ENCODE assay signal across 11 mouse cellular contexts in genomic region chr2:65182747-65183146, GRCm38 (mm10). TPM values are rescaled to one million over a fixed set of nuclear protein-coding genes. Genes with fewer than 3 reads are reported as not detected.
DNase-seq lines count a peak whose midpoint lies in the region; ATAC-seq and TF ChIP-seq lines count a peak whose summit lies in the region.
"Had no signal": no experiment of that assay in that cellular context is flagged by ENCODE, and none has a peak within 500 bp of the region (broad histone marks: within the 10 kb centered on the region; RNA-seq: fewer than 3 reads in every experiment).

No protein-coding gene starts in this region.

- H3K4me3 ChIP-seq in layer of hippocampus, adult 2 months: no peak overlapping the region
- H3K4me3 ChIP-seq in myocyte: no peak overlapping the region
- H3K4me3 ChIP-seq: limb, embryonic 13.5 days had no signal

- no peaks in the 10 kb centered on the region for H3K79me2 ChIP-seq in myocyte (ENCODE audit: control insufficient read depth, insufficient read depth)

- peak; percentile 18 for TF ChIP-seq CTCF in layer of hippocampus, adult 2 months (conservative IDR thresholded peaks at IDR 0.05)

- no peaks in the 10 kb centered on the region for H3K27me3 ChIP-seq in myocyte (ENCODE audit: control insufficient read depth, insufficient read depth, insufficient read length)
- H3K27me3 ChIP-seq: limb, embryonic 13.5 days; Patski had no signal

- H3K4me2 ChIP-seq in myocyte (ENCODE audit: low read depth): peak overlapping the region; percentile 27
- H3K4me2 ChIP-seq: limb, embryonic 13.5 days had no signal

- no peaks in the 10 kb centered on the region for H3K36me3 ChIP-seq in myocyte (ENCODE audit: control insufficient read depth, insufficient read depth)
- H3K36me3 ChIP-seq: limb, embryonic 13.5 days had no signal

- DNase-seq in layer of hippocampus, adult 2 months (ENCODE audit: low spot score in 2 of 2): no peak
- no peak for DNase-seq in layer of hippocampus, postnatal 25 days (ENCODE audit: extremely low spot score in 1 of 2, low spot score in 1 of 2)
- DNase-seq in brain, adult 2 months (ENCODE audit: low read depth, low spot score): peak; percentile 42
- no peak for DNase-seq in kidney, postnatal 36 days
- no peak for DNase-seq in spleen, postnatal 10 days (ENCODE audit: low spot score in 2 of 2)
- DNase-seq in left cerebral cortex, adult 11 months (ENCODE audit: low spot score): no peak
- DNase-seq: cerebellum, adult 11 months had no signal

- H3K27ac ChIP-seq in layer of hippocampus, adult 2 months: 0 out of 2 replicates have a peak overlapping the region, but pooled peaks have one; percentile 39
- H3K27ac ChIP-seq: limb, embryonic 13.5 days had no signal

- H3ac ChIP-seq in myocyte (ENCODE audit: control insufficient read depth, insufficient read length): no peak overlapping the region

- no peak for TF ChIP-seq POLR2A in myocyte (IDR thresholded peaks at IDR 0.05; ENCODE audit: insufficient read length, low read depth)

- ATAC-seq in hematopoietic stem cell, adult 5-6 weeks (replicated peaks in 1 of 2; ENCODE audit: insufficient read depth in 1 of 2, low FRiP score in 2 of 2, low TSS enrichment in 1 of 2, low read depth in 1 of 2, poor library complexity in 2 of 2, severe bottlenecking in 2 of 2): peak; percentile 51 to 63
- ATAC-seq: Patski had no signal

TF ChIP-seq in myocyte, 11 proteins besides CTCF, POLR2A, EP300 and RAD21:
- TF ChIP-seq SRF (IDR thresholded peaks at IDR 0.05; ENCODE audit: control insufficient read depth, insufficient read length, low read depth) (no peak), TCF3 (IDR thresholded peaks at IDR 0.05; ENCODE audit: insufficient read length, low read depth) (no peak), MYOD1 (IDR thresholded peaks at IDR 0.05; ENCODE audit: control insufficient read depth in 1 of 3, insufficient read length in 2 of 3, low read depth in 2 of 3) (no peak), TCF12 (IDR thresholded peaks at IDR 0.05; ENCODE audit: insufficient read depth, poor library complexity, severe bottlenecking) (no peak), MAX (IDR thresholded peaks at IDR 0.05; ENCODE audit: low read depth) (no peak), MYOG (IDR thresholded peaks at IDR 0.05; ENCODE audit: control insufficient read depth in 1 of 3, insufficient read depth in 1 of 3, insufficient read length in 2 of 3, low read depth in 2 of 3) (no peak), CEBPB (IDR thresholded peaks at IDR 0.05; ENCODE audit: insufficient read depth, poor library complexity, severe bottlenecking) (no peak), REST (IDR thresholded peaks at IDR 0.05; ENCODE audit: insufficient read depth, insufficient read length) (no peak)

RNA-seq across cellular contexts. Expression of gene Cobll1, which starts 56.5 kb away (rescaled TPM):
- total RNA-seq in layer of hippocampus, adult 2 months (2021): 1 to 10 TPM; 6.8 to 8.5 TPM
- total RNA-seq in layer of hippocampus, postnatal 25 days (2021): 1 to 10 TPM; 7.7 to 9.3 TPM
- 14.9 and 15.3 TPM in 2 replicates for total RNA-seq in hematopoietic stem cell, adult 5-6 weeks (2017)
- polyA plus RNA-seq in myocyte (2012; fragmentation: generic; extraction: Trizol): 2.4 TPM
